Mouse (Mus musculus): ENCODE measurements around the gene Il10.
"Not testable (repeated sequence)": the region's sequence is repeated elsewhere in the genome, so short reads cannot be mapped to it uniquely, and the experiment has no call there.

The Il10 gene

GRCm38 (mm10) chr1:131015879-131016278, 3.8 kb upstream of the Il10 start:
- no peak for DNase-seq (ENCODE audit: low read depth, low spot score)

- DNase-seq (ENCODE audit: low read depth, low spot score), result no peak
Observed at GRCm38 (mm10) chr1:131020425-131021310, 1.0 kb downstream of the Il10 start.

GRCm38 (mm10) chr1:131021438-131021837, 1.8 kb downstream of the Il10 start:
- DNase-seq (ENCODE audit: low read depth, low spot score), result no peak

GRCm38 (mm10) chr1:131021900-131022590, 2.4 kb downstream of the Il10 start:
- no peak for DNase-seq (ENCODE audit: low read depth, low spot score)

GRCm38 (mm10) chr1:131022591-131023249, 3.1 kb downstream of the Il10 start:
- DNase-seq (ENCODE audit: low read depth, low spot score), result no peak

- DNase-seq (ENCODE audit: low read depth, low spot score), result not testable (repeated sequence)
Observed at GRCm38 (mm10) chr1:131023250-131023858, 3.7 kb downstream of the Il10 start.

- DNase-seq (ENCODE audit: low read depth, low spot score), result no peak
Observed at GRCm38 (mm10) chr1:131024900-131025842, 5.5 kb downstream of the Il10 start.

- no peak for DNase-seq (ENCODE audit: low read depth, low spot score)
Observed at GRCm38 (mm10) chr1:131025843-131026190, 6.2 kb downstream of the Il10 start.

- no peak for DNase-seq (ENCODE audit: low read depth, low spot score)
Observed at GRCm38 (mm10) chr1:131029215-131029614, 9.6 kb downstream of the Il10 start.

GRCm38 (mm10) chr1:131030261-131030660, 10.6 kb downstream of the Il10 start:
- no peak for DNase-seq (ENCODE audit: low read depth, low spot score)

GRCm38 (mm10) chr1:131031267-131031666, 11.6 kb downstream of the Il10 start:
- DNase-seq (ENCODE audit: low read depth, low spot score), result no peak

- no peak for DNase-seq (ENCODE audit: low read depth, low spot score)
Observed at GRCm38 (mm10) chr1:131038001-131038400, 18.4 kb downstream of the Il10 start.

- no peak for DNase-seq (ENCODE audit: low read depth, low spot score)
Observed at GRCm38 (mm10) chr1:131038415-131039017, 18.9 kb downstream of the Il10 start.

- DNase-seq (ENCODE audit: low read depth, low spot score), result no peak
Observed at GRCm38 (mm10) chr1:131039479-131039878, 19.8 kb downstream of the Il10 start.

GRCm38 (mm10) chr1:131042263-131042662, 22.6 kb downstream of the Il10 start:
- DNase-seq (ENCODE audit: low read depth, low spot score), result no peak

GRCm38 (mm10) chr1:131042721-131043120, 23.1 kb downstream of the Il10 start:
- no peak for DNase-seq (ENCODE audit: low read depth, low spot score)

GRCm38 (mm10) chr1:131043636-131044035, 24.0 kb downstream of the Il10 start:
- no peak for DNase-seq (ENCODE audit: low read depth, low spot score)

- no peak for DNase-seq (ENCODE audit: low read depth, low spot score)
Observed at GRCm38 (mm10) chr1:131045723-131046355, 26.2 kb downstream of the Il10 start.

GRCm38 (mm10) chr1:131046607-131047006, 27.0 kb downstream of the Il10 start:
- DNase-seq (ENCODE audit: low read depth, low spot score), result no peak
